Mouse (Mus musculus): ENCODE measurements around the gene BC035947. TPM values are rescaled to one million over a fixed set of nuclear protein-coding genes. Genes with fewer than 3 reads are reported as not detected.
"Not testable (repeated sequence)": the region's sequence is repeated elsewhere in the genome, so short reads cannot be mapped to it uniquely, and the experiment has no call there.

BC035947 gene
- total RNA-seq, 4 experiments from 2014 or later: 0.09 TPM; not detected in 3

GRCm38 (mm10) chr1:78501856-78502255 lies 10.1 kb downstream of the BC035947 start:
- not testable (repeated sequence) for DNase-seq (ENCODE audit: low spot score in 2 of 2)

GRCm38 (mm10) chr1:78501036-78501435 lies 10.9 kb downstream of the BC035947 start:
- no peak for DNase-seq (ENCODE audit: low spot score in 2 of 2)

GRCm38 (mm10) chr1:78490143-78490542 lies 21.8 kb downstream of the BC035947 start:
- DNase-seq (ENCODE audit: low spot score in 2 of 2): no peak

GRCm38 (mm10) chr1:78488752-78489492 lies 23.0 kb downstream of the BC035947 start, which contains the start of gene Farsb:
Farsb (minus strand) TSS chr1:78488897.
- peak; percentile 85 to 91 for DNase-seq (ENCODE audit: low spot score in 2 of 2)

- DNase-seq (ENCODE audit: low spot score in 2 of 2): no peak
Measured at GRCm38 (mm10) chr1:78488427-78488751, 23.6 kb downstream of the BC035947 start.

GRCm38 (mm10) chr1:78484361-78484760 lies 27.6 kb downstream of the BC035947 start:
- no peak for DNase-seq (ENCODE audit: low spot score in 2 of 2)

- DNase-seq (ENCODE audit: low spot score in 2 of 2): no peak
Measured at GRCm38 (mm10) chr1:78483430-78483829, 28.5 kb downstream of the BC035947 start.

- DNase-seq (ENCODE audit: low spot score in 2 of 2): no peak
Measured at GRCm38 (mm10) chr1:78472441-78472840, 39.5 kb downstream of the BC035947 start.

- no peak for DNase-seq (ENCODE audit: low spot score in 2 of 2)
Measured at GRCm38 (mm10) chr1:78454659-78455058, 57.3 kb downstream of the BC035947 start.

GRCm38 (mm10) chr1:78453886-78454285 lies 58.1 kb downstream of the BC035947 start:
- DNase-seq (ENCODE audit: low spot score in 2 of 2): no peak

GRCm38 (mm10) chr1:78452544-78452943 lies 59.4 kb downstream of the BC035947 start:
- DNase-seq (ENCODE audit: low spot score in 2 of 2): no peak

GRCm38 (mm10) chr1:78451070-78451854 lies 60.7 kb downstream of the BC035947 start:
- DNase-seq (ENCODE audit: low spot score in 2 of 2): no peak

GRCm38 (mm10) chr1:78448091-78448490 lies 63.9 kb downstream of the BC035947 start:
- DNase-seq (ENCODE audit: low spot score in 2 of 2): no peak

Other genes with a start within 250 kb of the BC035947 start
- not detected for gene Sgpp2, start 201.8 kb downstream of the BC035947 start, total RNA-seq (2022)
- gene Farsb, start 23.3 kb downstream of the BC035947 start, total RNA-seq (2022): 10 to 100 TPM; 57.1 to 63.6 (median 58.9) TPM
- under 1 TPM in 1 of 4 experiments, not detected in 3; 0.67 TPM for gene Mogat1, start 1.2 kb downstream of the BC035947 start, total RNA-seq (2022)
- 10 to 100 TPM in 2 of 4 experiments, 1 to 10 TPM in 2; 6.1 to 23.4 (median 9.1) TPM for gene Acsl3, start 145.7 kb upstream of the BC035947 start, total RNA-seq (2022)
- gene Utp14b, start 145.9 kb upstream of the BC035947 start, total RNA-seq (2022): 1 to 10 TPM in 1 of 4 experiments, under 1 TPM in 3; 0.80 to 2.5 (median 0.91) TPM